Mouse (Mus musculus) inflammation-experienced regulatory T-cells, adult 16 weeks (primary cell): Measurements from ENCODE around the gene Pten. TPM values are rescaled to one million over a fixed set of nuclear protein-coding genes. Genes with fewer than 3 reads are reported as not detected.

Experiments
- polyA plus RNA-seq: library from polyadenylated mRNA; unstranded; fragments of 100-300 nt; shearing (Covaris generic); gene quantifications from one replicate; pipeline ENCODE4 v1.2.1, GENCODE M21; 2017

The Pten gene
- polyA plus RNA-seq, result 28.7 TPM

GRCm38 (mm10) chr19:32756900-32757725 is at the start of gene Pten:
Gene Pten (plus strand): TSS chr19:32757497.

GRCm38 (mm10) chr19:32739686-32740085 is 17.6 kb upstream of the Pten start, which contains the start of gene Atad1:
Gene Atad1 (minus strand): TSS chr19:32739786.

Other genes with a start within 250 kb of the Pten start
- 0.49 TPM for gene Papss2, start 161.7 kb upstream of the Pten start, polyA plus RNA-seq
- 116 TPM for gene Atad1, start 17.7 kb upstream of the Pten start, polyA plus RNA-seq